Mouse (Mus musculus) midbrain, embryonic 14.5 days (tissue): Measurements from ENCODE around the gene Car6. TPM values are rescaled to one million over a fixed set of nuclear protein-coding genes. Genes with fewer than 3 reads are reported as not detected.

Source experiments
- ATAC-seq: fragments of 200-750 bp; cut with Nextera tagmentation; 2 replicates; pipeline ENCODE4 v1.8.0; 2017; ENCODE audit warnings: moderate number of reproducible peaks, moderate library complexity; ENCODE audit not compliant: low FRiP score, low TSS enrichment
- DNase-seq: peaks from one replicate; pipeline ENCODE4 v3.0.0-alpha.2; 2015
- H3K27ac ChIP-seq: fragments of 300-500 bp; sonication (generic); replicated peaks from 2 replicates; pipeline ENCODE4 v1.5.1; 2014; ENCODE audit warnings: mild to moderate bottlenecking, low read depth, low read length, moderate library complexity
- H3K27me3 ChIP-seq: fragments of 300-500 bp; sonication (generic); 2 replicates; pipeline ENCODE4 v1.6.1; 2014; ENCODE audit warnings: low read length, control low read depth, mixed read lengths; ENCODE audit not compliant: control insufficient read depth, insufficient read depth
- H3K36me3 ChIP-seq: fragments of 300-500 bp; sonication (generic); 2 replicates; pipeline ENCODE4 v1.6.1; 2014; ENCODE audit warnings: low read length, control low read depth; ENCODE audit not compliant: control insufficient read depth, insufficient read depth
- H3K4me1 ChIP-seq: fragments of 300-500 bp; sonication (generic); 2 replicates; pipeline ENCODE4 v1.6.1; 2014; ENCODE audit warnings: mild to moderate bottlenecking, antibody characterized with exemption, low read length, control low read depth; ENCODE audit not compliant: control insufficient read depth, insufficient read depth
- H3K4me2 ChIP-seq: fragments of 300-500 bp; sonication (generic); 2 replicates; pipeline ENCODE4 v1.6.1; 2014; ENCODE audit warnings: mild to moderate bottlenecking, low read length, moderate library complexity
- H3K4me3 ChIP-seq: fragments of 300-500 bp; sonication (generic); replicated peaks from 2 replicates; pipeline ENCODE4 v1.5.1; 2014; ENCODE audit warnings: low read depth, low read length
- H3K9ac ChIP-seq: fragments of 300-500 bp; sonication (generic); replicated peaks from 2 replicates; pipeline ENCODE4 v1.6.1; 2014; ENCODE audit warnings: mild to moderate bottlenecking, low read length, moderate library complexity
- H3K9me3 ChIP-seq: fragments of 300-500 bp; sonication (generic); 2 replicates; pipeline ENCODE4 v1.6.1; 2016; ENCODE audit warnings: low read length, control low read depth, mixed read lengths; ENCODE audit not compliant: control insufficient read depth
- WGBS: fragments of 180-500 bp; shearing (Covaris S2); extraction: QIAGEN DNeasy Blood & Tissue Kit; methylation state at CpG from one replicate; pipeline ENCODE4 v1.1.7; 2014; 5-methylcytosine and 5-hydroxymethylcytosine counted together
- polyA plus RNA-seq: library from polyadenylated mRNA; unstranded; fragments of >200 nt; fragmentation: Nextera tagmentation; extraction: Ambion mirVana; gene quantifications from 2 replicates; pipeline ENCODE4 v1.2.1, GENCODE M21; 2014

Gene Car6
- polyA plus RNA-seq, 1 experiment from 2014 or later = 0.32 TPM

- no peak overlapping the region for H3K4me2 ChIP-seq
- H3K4me1 ChIP-seq = no peaks in the 10 kb centered on the region
- H3K4me3 ChIP-seq = no peak overlapping the region
- WGBS = 92% methylated on average over 7 of the region's 7 CpGs
- no peaks in the 10 kb centered on the region for H3K36me3 ChIP-seq
- H3K27ac ChIP-seq = no peak overlapping the region
- ATAC-seq (no peak), DNase-seq (no peak)
- H3K9me3 ChIP-seq = no peaks in the 10 kb centered on the region
- H3K9ac ChIP-seq = no peak overlapping the region
- no peaks in the 10 kb centered on the region for H3K27me3 ChIP-seq
Observed at GRCm38 (mm10) chr4:150181304-150181703, 19.8 kb downstream of the Car6 start.

- no peaks in the 10 kb centered on the region for H3K4me1 ChIP-seq
- no peak overlapping the region for H3K4me3 ChIP-seq
- no peaks in the 10 kb centered on the region for H3K27me3 ChIP-seq
- H3K4me2 ChIP-seq = no peak overlapping the region
- no peak for ATAC-seq
- H3K9ac ChIP-seq = no peak overlapping the region
- H3K27ac ChIP-seq = no peak overlapping the region
- 66% methylated on average over 4 of the region's 4 CpGs for WGBS
- no peaks in the 10 kb centered on the region for H3K9me3 ChIP-seq
- H3K36me3 ChIP-seq = no peaks in the 10 kb centered on the region
- DNase-seq = no peak
Observed at GRCm38 (mm10) chr4:150178131-150178530, 23.0 kb downstream of the Car6 start.

- H3K36me3 ChIP-seq = no peaks in the 10 kb centered on the region
- H3K4me2 ChIP-seq = no peak overlapping the region
- H3K27ac ChIP-seq = no peak overlapping the region
- ATAC-seq (no peak), DNase-seq (no peak)
- H3K4me1 ChIP-seq = no peaks in the 10 kb centered on the region
- H3K27me3 ChIP-seq = no peaks in the 10 kb centered on the region
- H3K4me3 ChIP-seq = no peak overlapping the region
- WGBS = 84% methylated on average over 8 of the region's 8 CpGs
- H3K9ac ChIP-seq = no peak overlapping the region
- no peaks in the 10 kb centered on the region for H3K9me3 ChIP-seq
Observed at GRCm38 (mm10) chr4:150177122-150177521, 24.0 kb downstream of the Car6 start.

- Histone ChIP-seq H3K4me2 (no peak overlapping the region), H3K4me3 (no peak overlapping the region), H3K9ac (no peak overlapping the region), H3K27ac (no peak overlapping the region), H3K36me3 (no peaks in the 10 kb centered on the region), H3K9me3 (no peaks in the 10 kb centered on the region), H3K27me3 (no peaks in the 10 kb centered on the region), H3K4me1 (no peaks in the 10 kb centered on the region)
- DNase-seq (peak; percentile 77), ATAC-seq (no peak)
- 8% methylated on average over 7 of the region's 7 CpGs for WGBS
Observed at GRCm38 (mm10) chr4:150176535-150176934, 24.6 kb downstream of the Car6 start.

GRCm38 (mm10) chr4:150174027-150174426, 27.1 kb downstream of the Car6 start:
- H3K36me3 ChIP-seq = no peaks in the 10 kb centered on the region
- DNase-seq (no peak), ATAC-seq (no peak)
- 95% methylated on average over 14 of the region's 14 CpGs for WGBS
- no peaks in the 10 kb centered on the region for H3K4me1 ChIP-seq
- H3K27me3 ChIP-seq = no peaks in the 10 kb centered on the region
- H3K9ac ChIP-seq = no peak overlapping the region
- H3K4me3 ChIP-seq = no peak overlapping the region
- no peaks in the 10 kb centered on the region for H3K9me3 ChIP-seq
- no peak overlapping the region for H3K27ac ChIP-seq
- no peak overlapping the region for H3K4me2 ChIP-seq

- Histone ChIP-seq H3K9ac (no peak overlapping the region), H3K4me2 (no peak overlapping the region), H3K4me3 (no peak overlapping the region), H3K27me3 (no peaks in the 10 kb centered on the region), H3K36me3 (no peaks in the 10 kb centered on the region), H3K9me3 (no peaks in the 10 kb centered on the region), H3K27ac (no peak overlapping the region), H3K4me1 (no peaks in the 10 kb centered on the region)
- DNase-seq (peak; percentile 64), ATAC-seq (no peak)
- 56% methylated on average over 10 of the region's 10 CpGs for WGBS
Observed at GRCm38 (mm10) chr4:150173281-150173680, 27.9 kb downstream of the Car6 start.

GRCm38 (mm10) chr4:150172107-150172506, 29.0 kb downstream of the Car6 start:
- ATAC-seq = no peak
- WGBS = 82% methylated on average over 8 of the region's 8 CpGs
- Histone ChIP-seq H3K4me1 (no peaks in the 10 kb centered on the region), H3K9ac (no peak overlapping the region), H3K36me3 (no peaks in the 10 kb centered on the region), H3K27me3 (no peaks in the 10 kb centered on the region), H3K4me2 (no peak overlapping the region), H3K27ac (no peak overlapping the region), H3K4me3 (no peak overlapping the region), H3K9me3 (no peaks in the 10 kb centered on the region)
- no peak for DNase-seq

- no peak for ATAC-seq
- Histone ChIP-seq H3K27me3 (no peaks in the 10 kb centered on the region), H3K36me3 (no peaks in the 10 kb centered on the region), H3K4me1 (no peaks in the 10 kb centered on the region), H3K9me3 (no peaks in the 10 kb centered on the region), H3K4me3 (no peak overlapping the region), H3K4me2 (no peak overlapping the region), H3K9ac (no peak overlapping the region), H3K27ac (no peak overlapping the region)
- 68% methylated on average over 10 of the region's 10 CpGs for WGBS
- no peak for DNase-seq
Observed at GRCm38 (mm10) chr4:150168406-150168805, 32.7 kb downstream of the Car6 start.

GRCm38 (mm10) chr4:150164875-150165274, 36.3 kb downstream of the Car6 start:
- Histone ChIP-seq H3K27ac (0 out of 2 replicates have a peak overlapping the region, but pooled peaks have one; percentile 5), H3K9ac (no peak overlapping the region), H3K4me1 (no peaks in the 10 kb centered on the region), H3K9me3 (no peaks in the 10 kb centered on the region), H3K36me3 (no peaks in the 10 kb centered on the region), H3K4me3 (no peak overlapping the region), H3K27me3 (no peaks in the 10 kb centered on the region), H3K4me2 (no peak overlapping the region)
- ATAC-seq (no peak), DNase-seq (no peak)
- 38% methylated on average over 13 of the region's 13 CpGs for whole genome bisulfite sequencing
